Comparison of ENCODE assay signal across 20 mouse cellular contexts in the genomic region with DNA sequence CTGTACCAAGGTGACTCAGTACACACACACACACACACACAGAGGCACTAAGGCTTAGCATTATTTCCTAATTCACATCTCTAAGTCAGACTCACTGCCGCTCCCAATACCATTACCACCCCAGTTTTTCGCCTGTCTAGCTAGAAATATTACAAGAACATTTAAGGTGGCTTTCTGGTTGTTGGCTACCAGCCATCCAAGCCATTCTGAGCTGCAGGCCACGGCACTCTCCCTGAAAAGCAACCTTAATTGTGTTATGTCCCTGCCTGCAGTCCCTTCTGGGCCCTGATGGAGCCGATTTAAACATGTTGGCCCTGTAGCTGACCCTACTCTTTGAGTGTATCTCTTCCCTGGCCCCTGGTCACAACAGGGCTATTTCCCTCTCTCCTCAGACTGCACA. TPM values are rescaled to one million over a fixed set of nuclear protein-coding genes. Genes with fewer than 3 reads are reported as not detected.
DNase-seq lines count a peak whose midpoint lies in the region; ATAC-seq and TF ChIP-seq lines count a peak whose summit lies in the region.
"Had no signal": no experiment of that assay in that cellular context is flagged by ENCODE, and none has a peak within 500 bp of the region (broad histone marks: within the 10 kb centered on the region; RNA-seq: fewer than 3 reads in every experiment).

No protein-coding gene starts in this region.

- ATAC-seq in lung, embryonic 14.5 days (ENCODE audit: insufficient read depth): no peak
- ATAC-seq in liver, embryonic 13.5 days (ENCODE audit: low read depth): no peak
- ATAC-seq: forebrain, embryonic 14.5 days; hindbrain, embryonic 16.5 days had no signal

- no peak for TF ChIP-seq CTCF in lung, embryonic 14.5 days (IDR thresholded peaks at IDR 0.05; ENCODE audit: low read depth)
- TF ChIP-seq CTCF in bone marrow, adult 2 months (IDR thresholded peaks at IDR 0.05; ENCODE audit: control insufficient read depth, insufficient read depth, low read length): no peak

- H3K27ac ChIP-seq in lung, embryonic 14.5 days (ENCODE audit: low read depth): no peak overlapping the region
- peak overlapping the region; percentile 82 for H3K27ac ChIP-seq in bone marrow, adult 2 months (ENCODE audit: control insufficient read depth, insufficient read depth, low read depth, low read length, poor library complexity)
- H3K27ac ChIP-seq in liver, embryonic 13.5 days: peak overlapping the region; percentile 99
- H3K27ac ChIP-seq: kidney, postnatal 0 days; layer of hippocampus, adult 2 months; limb, embryonic 12.5 days; neural tube, embryonic 13.5 days had no signal

- no peaks in the 10 kb centered on the region for H3K9me3 ChIP-seq in lung, embryonic 14.5 days (ENCODE audit: low read depth, low read length)
- H3K9me3 ChIP-seq in liver, embryonic 13.5 days (replicated peaks): no peaks in the 10 kb centered on the region
- H3K9me3 ChIP-seq: limb, embryonic 12.5 days; neural tube, embryonic 13.5 days had no signal

- H3K9ac ChIP-seq in lung, embryonic 14.5 days: no peak overlapping the region
- H3K9ac ChIP-seq in liver, embryonic 13.5 days: peak overlapping the region; percentile 96
- H3K9ac ChIP-seq: limb, embryonic 12.5 days; neural tube, embryonic 13.5 days had no signal

- 0 out of 2 replicates have a peak, but pooled peaks cover 7% of the 10 kb centered on the region for H3K4me1 ChIP-seq in lung, embryonic 14.5 days (ENCODE audit: insufficient read depth)
- H3K4me1 ChIP-seq in bone marrow, adult 2 months (ENCODE audit: control insufficient read depth, insufficient read depth, low read length): peaks cover 8% of the 10 kb centered on the region
- peaks cover 88% of the 10 kb centered on the region for H3K4me1 ChIP-seq in liver, embryonic 13.5 days (replicated peaks)

- WGBS in lung, embryonic 14.5 days: 84% methylated on average over 4 of the region's 4 CpGs
- 68% methylated on average over 4 of the region's 4 CpGs for WGBS in bone marrow, adult 2 months
- WGBS in liver, embryonic 13.5 days (ENCODE audit: insufficient replicate concordance): 63% methylated on average over 4 of the region's 4 CpGs

- DNase-seq in cerebellum, adult 9-10 months: peak; percentile 32
- no peak for DNase-seq in cerebellum, postnatal 4 days (ENCODE audit: low spot score in 2 of 2)
- no peak for DNase-seq in lung, embryonic 14.5 days
- DNase-seq in lung, postnatal 36 days: no peak
- no peak for DNase-seq in liver, embryonic 13.5 days
- no peak for DNase-seq in thymus, postnatal 25 days
- DNase-seq in thymus, postnatal 4 days: no peak
- DNase-seq: adrenal gland, postnatal 10 days; cerebellum, adult 8-10 months; heart, postnatal 14 days; kidney, adult 11 months; lung, postnatal 14 days; right cerebral cortex, postnatal 14 days had no signal

- peak overlapping the region; percentile 13; the same call in 1 of the 2 replicates for H3K4me3 ChIP-seq in lung, embryonic 14.5 days (ENCODE audit: low read depth, low read length)
- peak overlapping the region; percentile 87 for H3K4me3 ChIP-seq in bone marrow, adult 2 months (replicated peaks; ENCODE audit: control insufficient read depth, low read depth, low read length)
- peak overlapping the region; percentile 94 for H3K4me3 ChIP-seq in liver, embryonic 13.5 days (replicated peaks)
- H3K4me3 ChIP-seq: layer of hippocampus, adult 2 months; neural tube, embryonic 13.5 days had no signal

- no peaks in the 10 kb centered on the region for H3K36me3 ChIP-seq in lung, embryonic 14.5 days (ENCODE audit: insufficient read depth)
- peaks cover 3% of the 10 kb centered on the region; the same call in 1 of the 2 replicates for H3K36me3 ChIP-seq in liver, embryonic 13.5 days
- H3K36me3 ChIP-seq: limb, embryonic 12.5 days; neural tube, embryonic 13.5 days had no signal

- no peak for TF ChIP-seq POLR2A in bone marrow, adult 2 months (IDR thresholded peaks at IDR 0.05; ENCODE audit: borderline replicate concordance, control insufficient read depth, low read depth, low read length)

- H3K27me3 ChIP-seq in lung, embryonic 14.5 days (ENCODE audit: insufficient read depth, low read length): no peaks in the 10 kb centered on the region
- H3K27me3 ChIP-seq in liver, embryonic 13.5 days: no peaks in the 10 kb centered on the region
- H3K27me3 ChIP-seq: limb, embryonic 12.5 days; neural tube, embryonic 13.5 days had no signal

- H3K4me2 ChIP-seq in lung, embryonic 14.5 days: peak overlapping the region; percentile 23
- peak overlapping the region; percentile 99 for H3K4me2 ChIP-seq in liver, embryonic 13.5 days

RNA-seq across cellular contexts. Expression of a gene that starts 37.8 kb away (rescaled TPM):
- polyA plus RNA-seq in lung, embryonic 14.5 days (2014; fragmentation: Nextera tagmentation; extraction: Ambion mirVana): 20.9 and 22.4 TPM in 2 replicates
- 55.8 and 93.6 TPM in 2 replicates for polyA plus RNA-seq in bone marrow, adult 2 months (2011; ENCODE audit: insufficient read depth, insufficient read length, low replicate concordance, missing spikeins)
- polyA plus RNA-seq in liver, embryonic 13.5 days (2015; fragmentation: Nextera tagmentation; extraction: Ambion mirVana): 88.4 and 108 TPM in 2 replicates

Comparison
In these comparisons a context has a peak if more than half of its experiments do, and no peak if none do; other contexts are left out.
1. H3K4me3 ChIP-seq: peak in every context shown above with its lines; median percentile 94 in liver, embryonic 13.5 days; 87 in bone marrow, adult 2 months; 13 in lung, embryonic 14.5 days.